Mouse (Mus musculus) embryonic facial prominence, embryonic 14.5 days (tissue): Measurements from ENCODE around the gene Fbxw27. TPM values are rescaled to one million over a fixed set of nuclear protein-coding genes. Genes with fewer than 3 reads are reported as not detected.

Source experiments
- polyA plus RNA-seq: library from polyadenylated mRNA; unstranded; fragments of >200 nt; fragmentation: Nextera tagmentation; extraction: Ambion mirVana; gene quantifications from 2 replicates; pipeline ENCODE4 v1.2.1, GENCODE M21; 2014

Fbxw27 gene
- polyA plus RNA-seq, 1 experiment from 2014 or later = not detected

Other genes starting within 250 kb of the Fbxw27 start
- not detected in 2 replicates for gene Fbxw15, start 222.4 kb downstream of the Fbxw27 start, polyA plus RNA-seq
- gene Fbxw24, start 164.6 kb downstream of the Fbxw27 start, polyA plus RNA-seq = 0.11 TPM in 1 of 2 replicates, not detected in the other
- not detected in 2 replicates for gene Fbxw25, start 126.0 kb downstream of the Fbxw27 start, polyA plus RNA-seq
- not detected in 2 replicates for gene Fbxw18, start 88.0 kb downstream of the Fbxw27 start, polyA plus RNA-seq
- gene Fbxw26, start 44.6 kb downstream of the Fbxw27 start, polyA plus RNA-seq = 0.21 TPM in 1 of 2 replicates, not detected in the other
- gene Spink8, start 21.6 kb upstream of the Fbxw27 start, polyA plus RNA-seq = 0.29 and 1.7 TPM in 2 replicates
- gene Nme6, start 42.1 kb upstream of the Fbxw27 start, polyA plus RNA-seq = 53.2 and 53.4 TPM in 2 replicates
- gene Camp, start 58.9 kb upstream of the Fbxw27 start, polyA plus RNA-seq = 4.1 and 4.9 TPM in 2 replicates
- gene Cdc25a, start 84.9 kb upstream of the Fbxw27 start, polyA plus RNA-seq = 24.5 and 28.4 TPM in 2 replicates
- 101 and 112 TPM in 2 replicates for gene Map4, start 140.8 kb upstream of the Fbxw27 start, polyA plus RNA-seq